Mouse (Mus musculus) cerebellum, adult 2 months (tissue): ENCODE results near the gene Frg2f1. TPM values are rescaled to one million over a fixed set of nuclear protein-coding genes. Genes with fewer than 3 reads are reported as not detected.
A peak's percentile ranks its signal among the peaks of the same experiment; 100 is the strongest.
"Not testable (repeated sequence)": the region's sequence is repeated elsewhere in the genome, so short reads cannot be mapped to it uniquely, and the experiment has no call there.

Experiments
- DNase-seq, 2 experiments: peaks; one replicate each; pipeline ENCODE4 v3.0.0; 2021
- H3K27ac ChIP-seq: fragments of 200-500 bp; 2 replicates; pipeline ENCODE4 v1.5.1; 2012; ENCODE audit warnings: low read length, control low read depth, inconsistent platforms; ENCODE audit not compliant: insufficient read depth
- H3K27me3 ChIP-seq: fragments of 200-500 bp; 2 replicates; pipeline ENCODE4 v1.6.1; 2012; ENCODE audit warnings: inconsistent platforms, mild to moderate bottlenecking, low read length, moderate library complexity; ENCODE audit not compliant: control insufficient read depth, insufficient read depth
- H3K4me1 ChIP-seq: fragments of 200-500 bp; 2 replicates; pipeline ENCODE4 v1.6.1; 2011; ENCODE audit warnings: low read length; ENCODE audit not compliant: control insufficient read depth, insufficient read depth
- H3K4me3 ChIP-seq: fragments of 200-500 bp; replicated peaks from 2 replicates; pipeline ENCODE3; 2011; ENCODE audit warnings: mild to moderate bottlenecking, low read depth, low read length, control low read depth; ENCODE audit not compliant: insufficient read depth
- CTCF ChIP-seq: fragments of 200-500 bp; IDR thresholded peaks from 2 replicates; pipeline ENCODE4 v1.5.1; 2011; ENCODE audit warnings: low read depth, mild to moderate bottlenecking, control low read depth, low read length, moderate library complexity, borderline replicate concordance; ENCODE audit not compliant: insufficient read depth
- POLR2A ChIP-seq: fragments of 200-500 bp; IDR thresholded peaks from 2 replicates; pipeline ENCODE4 v1.6.1; 2011; ENCODE audit warnings: low read length, control low read depth, borderline replicate concordance; ENCODE audit not compliant: insufficient read depth
- WGBS: fragments of 180-500 bp; shearing (Covaris S2); methylation state at CpG from one replicate; pipeline ENCODE4 v1.1.7; 2018; 5-methylcytosine and 5-hydroxymethylcytosine counted together
- polyA plus RNA-seq: library from polyadenylated mRNA; depleted of rRNA; stranded (reverse); fragments of >200 nt; gene quantifications from 2 replicates; pipeline ENCODE4 v1.2.3, GENCODE M21; 2012

Gene Frg2f1
- polyA plus RNA-seq, 1 experiment: 8.6 TPM

DNA sequence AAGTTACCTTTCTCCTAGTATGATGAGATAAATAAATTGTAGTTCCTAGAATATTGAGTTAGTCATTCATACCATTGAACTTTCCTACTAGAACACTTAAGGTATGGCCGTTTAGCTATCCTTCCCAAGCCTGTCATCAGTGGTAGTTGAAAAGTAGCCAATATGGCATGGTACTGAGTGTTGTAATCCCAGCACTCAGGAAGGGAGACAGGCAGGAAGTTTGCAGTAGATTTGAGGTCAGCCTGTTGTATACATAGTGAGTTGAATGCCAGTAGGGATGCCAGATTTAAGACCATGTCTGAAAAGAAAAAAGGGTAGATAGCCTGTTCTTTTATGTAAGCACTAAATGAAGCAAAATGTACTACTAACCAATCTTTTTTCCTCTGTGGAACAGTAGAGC, 11.5 kb upstream of the Frg2f1 start:
- 17% methylated on average over 1 of the region's 1 CpGs for WGBS
- H3K27ac ChIP-seq: no peak overlapping the region
- no peak overlapping the region for H3K4me3 ChIP-seq
- peaks cover 2% of the 10 kb centered on the region for H3K4me1 ChIP-seq
- H3K27me3 ChIP-seq: no peaks in the 10 kb centered on the region
- TF ChIP-seq CTCF (no peak), POLR2A (no peak)
- DNase-seq: peak in 1 of 2 experiments; percentile 13

DNA sequence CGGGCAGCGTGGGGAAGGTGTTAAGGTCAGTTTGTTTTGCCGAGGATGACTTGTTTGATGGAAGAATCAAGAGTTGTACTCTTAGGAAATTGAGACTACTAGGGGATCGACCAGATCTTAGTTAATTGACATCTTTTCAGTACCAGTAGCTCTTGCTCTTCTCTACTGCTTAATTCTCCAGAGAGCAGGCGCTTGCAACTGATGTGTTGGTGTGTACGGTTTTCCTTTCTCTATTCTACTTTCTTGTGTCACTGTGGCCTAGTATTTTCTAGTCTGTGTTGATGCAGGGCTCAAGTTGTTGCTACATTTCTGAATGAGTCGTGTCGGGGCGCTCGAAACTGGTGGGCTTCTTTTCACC, 1.2 kb upstream of the Frg2f1 start:
- TF ChIP-seq POLR2A (no peak), CTCF (no peak)
- no peak for DNase-seq
- H3K27ac ChIP-seq: no peak overlapping the region
- H3K4me3 ChIP-seq: peak overlapping the region; percentile 94
- H3K4me1 ChIP-seq: peaks cover 2% of the 10 kb centered on the region; the same call in 1 of the 2 replicates
- H3K27me3 ChIP-seq: no peaks in the 10 kb centered on the region
- WGBS: 2% methylated on average over 10 of the region's 10 CpGs

DNA sequence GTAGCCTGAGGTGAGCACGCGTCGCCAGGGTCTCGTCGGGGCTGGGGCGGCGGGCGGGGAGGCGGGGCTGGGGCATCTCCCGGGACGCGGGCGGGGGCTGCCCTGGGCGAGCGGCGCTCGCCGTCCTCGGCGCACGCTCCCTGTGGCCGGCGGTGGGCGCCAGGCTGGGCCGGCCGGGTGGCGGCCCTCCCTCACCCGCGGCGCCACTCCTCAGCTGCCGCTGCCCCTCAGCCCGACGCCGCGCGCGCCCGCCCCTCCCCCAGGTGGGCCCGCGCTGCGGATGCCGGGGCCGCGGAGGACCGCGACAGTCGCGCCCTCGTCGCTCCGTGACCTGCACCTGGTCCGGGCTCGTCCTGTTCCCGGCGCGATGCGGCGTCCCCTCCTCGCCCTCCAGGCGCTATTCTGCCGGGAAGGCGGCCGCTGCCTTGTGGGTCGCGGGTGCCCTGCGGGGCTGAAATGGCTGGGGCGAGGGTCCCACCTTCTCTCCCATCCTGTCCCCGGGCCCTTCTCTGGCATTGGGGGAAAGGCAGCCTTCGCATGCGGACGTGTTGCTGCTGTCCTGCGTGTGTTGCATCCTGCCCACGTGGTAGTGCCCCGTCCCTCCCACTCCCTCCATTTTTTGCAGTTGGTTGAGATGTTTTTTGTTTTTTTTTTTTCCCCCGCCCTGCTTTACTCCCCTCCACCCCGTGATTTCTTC, 655 bp upstream of the Frg2f1 start:
- Histone ChIP-seq H3K4me3 (peak overlapping the region; percentile 94), H3K27ac (peak overlapping the region; percentile 75), H3K4me1 (peaks cover 2% of the 10 kb centered on the region; the same call in 1 of the 2 replicates), H3K27me3 (no peaks in the 10 kb centered on the region)
- under 1% methylated on average over 42 of the region's 76 CpGs for WGBS
- no peak for TF ChIP-seq CTCF
- TF ChIP-seq POLR2A: no peak
- peak; percentile 51 to 66 for DNase-seq

DNA sequence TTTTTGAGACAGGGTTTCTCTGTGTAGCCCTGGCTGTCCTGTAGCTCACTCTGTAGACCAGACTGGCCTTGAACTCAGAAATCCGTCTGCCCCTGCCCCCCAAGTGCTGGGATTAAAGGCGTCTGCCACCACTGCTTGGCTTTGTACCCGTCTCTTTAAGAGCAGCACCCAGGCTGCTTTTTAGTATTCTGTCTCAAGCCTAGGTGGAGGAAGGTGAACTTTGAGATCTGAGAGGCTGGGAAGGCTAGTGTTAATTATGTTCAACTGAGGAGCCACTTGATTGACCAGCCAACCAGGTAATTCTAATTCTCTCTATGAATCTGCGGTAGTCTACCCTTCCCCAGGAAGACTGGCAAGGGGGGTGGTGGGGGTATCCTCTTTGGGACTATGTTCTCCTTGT, 1.9 kb downstream of the Frg2f1 start:
- TF ChIP-seq POLR2A: no peak
- TF ChIP-seq CTCF: no peak
- H3K27me3 ChIP-seq: no peaks in the 10 kb centered on the region
- WGBS: 82% methylated on average over 4 of the region's 4 CpGs
- H3K27ac ChIP-seq: no peak overlapping the region
- H3K4me3 ChIP-seq: no peak overlapping the region
- H3K4me1 ChIP-seq: peaks cover 2% of the 10 kb centered on the region; the same call in 1 of the 2 replicates
- DNase-seq: no peak

DNA sequence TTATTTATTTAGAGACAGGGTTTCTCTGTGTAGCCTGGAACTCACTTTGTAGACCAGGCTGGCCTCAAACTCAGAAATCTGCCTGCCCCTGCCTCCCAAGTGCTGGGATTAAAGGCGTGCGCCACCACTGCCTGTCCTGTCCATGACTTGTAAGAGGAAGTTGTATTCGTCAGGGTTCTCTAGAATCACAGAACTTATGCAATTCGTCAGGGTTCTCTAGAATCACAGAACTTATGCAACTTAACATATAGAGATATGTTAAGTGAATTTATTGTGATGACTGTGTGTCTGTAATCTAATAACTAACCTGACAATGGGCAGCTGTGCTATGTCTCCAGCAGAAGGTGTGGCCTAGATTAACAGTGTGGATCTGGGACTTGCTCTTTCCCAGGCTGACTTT, 2.7 kb downstream of the Frg2f1 start, which contains the start of gene Foxj3:
Foxj3 (plus strand) TSS at position 390 of the 400 bp plus-strand sequence.
- DNase-seq, H3K4me1 ChIP-seq, H3K4me3 ChIP-seq, H3K27ac ChIP-seq, H3K27me3 ChIP-seq: not testable (repeated sequence)
- 92% methylated on average over 4 of the region's 4 CpGs for WGBS

DNA sequence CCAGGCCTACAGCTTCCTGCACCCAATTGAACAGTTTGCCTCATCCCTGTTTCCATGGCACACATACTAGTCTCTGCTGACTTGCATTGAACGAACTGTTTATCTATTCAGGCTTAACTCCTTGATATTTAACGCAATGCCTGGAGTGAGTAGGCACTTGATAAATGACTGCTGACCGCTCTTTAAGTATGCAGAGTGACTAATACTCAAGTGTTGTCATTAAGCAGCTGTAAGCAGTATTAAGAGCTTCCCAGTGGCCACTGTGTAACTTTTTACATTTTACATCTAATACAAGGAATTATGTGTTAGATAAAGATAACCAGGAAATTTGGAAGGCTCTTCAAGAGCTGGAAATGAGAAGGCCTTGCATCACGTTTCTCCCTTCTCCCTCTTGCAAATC, 4.2 kb downstream of the Frg2f1 start:
- no peak overlapping the region for H3K4me3 ChIP-seq
- TF ChIP-seq POLR2A (no peak), CTCF (no peak)
- H3K27ac ChIP-seq: no peak overlapping the region
- no peaks in the 10 kb centered on the region for H3K27me3 ChIP-seq
- DNase-seq: no peak
- peaks cover 2% of the 10 kb centered on the region; the same call in 1 of the 2 replicates for H3K4me1 ChIP-seq
- 69% methylated on average over 4 of the region's 4 CpGs for WGBS

DNA sequence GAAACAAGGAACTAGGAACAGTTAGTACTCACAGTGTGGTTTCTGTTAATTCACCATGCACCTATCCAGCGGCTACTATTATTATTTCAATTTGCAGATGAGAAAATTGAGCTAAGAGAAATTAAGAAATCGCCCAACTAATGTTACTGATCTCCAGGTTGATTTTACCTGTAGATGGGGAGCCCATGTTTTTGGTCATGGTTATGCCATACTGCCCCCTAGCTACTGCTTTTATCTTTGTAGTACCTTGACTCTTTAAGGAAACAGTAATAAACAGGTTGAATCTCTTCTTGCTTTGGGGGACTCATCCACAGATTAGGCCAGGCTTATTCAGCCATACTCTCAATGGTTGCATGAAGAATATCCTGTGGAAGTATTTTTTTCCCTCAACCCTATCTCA, 7.5 kb downstream of the Frg2f1 start:
- H3K27ac ChIP-seq: no peak overlapping the region
- TF ChIP-seq CTCF: peak; percentile 24; the same call in 1 of the 2 replicates
- TF ChIP-seq POLR2A: no peak
- 73% methylated on average over 2 of the region's 2 CpGs for WGBS
- no peaks in the 10 kb centered on the region for H3K4me1 ChIP-seq
- no peaks in the 10 kb centered on the region for H3K27me3 ChIP-seq
- peak in 1 of 2 experiments; percentile 49 for DNase-seq
- no peak overlapping the region for H3K4me3 ChIP-seq

DNA sequence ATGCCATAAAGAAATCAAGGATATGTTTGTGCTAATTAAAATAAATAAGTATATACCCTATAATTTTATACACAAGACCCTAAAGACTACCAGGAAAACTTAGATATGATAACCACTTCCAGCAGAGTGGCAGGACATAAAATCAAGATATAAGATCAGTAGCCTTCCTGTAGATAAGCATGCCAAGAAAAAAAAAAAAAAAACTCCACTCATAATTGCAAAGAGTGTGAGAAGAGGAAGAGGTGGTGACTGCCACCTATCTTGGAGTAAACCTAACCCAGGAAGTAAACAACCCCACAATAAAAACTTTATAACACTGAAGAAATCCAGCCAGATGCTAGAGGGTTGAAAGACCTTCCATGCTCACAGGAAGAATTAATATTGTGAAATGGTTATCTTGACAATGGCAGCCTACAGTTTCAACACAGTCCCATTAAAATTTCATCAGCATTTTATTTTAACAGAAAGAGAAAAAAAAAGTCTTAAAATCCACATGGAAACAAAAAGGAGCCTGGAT, 12.9 kb downstream of the Frg2f1 start:
- Histone ChIP-seq H3K4me1 (no peaks in the 10 kb centered on the region), H3K27ac (no peak overlapping the region), H3K4me3 (no peak overlapping the region), H3K27me3 (no peaks in the 10 kb centered on the region)
- DNase-seq: no peak
- TF ChIP-seq CTCF: no peak
- no peak for TF ChIP-seq POLR2A
